Mouse (Mus musculus): ENCODE results near the gene Gcdh. TPM values are rescaled to one million over a fixed set of nuclear protein-coding genes. Genes with fewer than 3 reads are reported as not detected.

Gene Gcdh
- polyA plus RNA-seq, 1 experiment from 2014 or later = 37.8 TPM

DNA sequence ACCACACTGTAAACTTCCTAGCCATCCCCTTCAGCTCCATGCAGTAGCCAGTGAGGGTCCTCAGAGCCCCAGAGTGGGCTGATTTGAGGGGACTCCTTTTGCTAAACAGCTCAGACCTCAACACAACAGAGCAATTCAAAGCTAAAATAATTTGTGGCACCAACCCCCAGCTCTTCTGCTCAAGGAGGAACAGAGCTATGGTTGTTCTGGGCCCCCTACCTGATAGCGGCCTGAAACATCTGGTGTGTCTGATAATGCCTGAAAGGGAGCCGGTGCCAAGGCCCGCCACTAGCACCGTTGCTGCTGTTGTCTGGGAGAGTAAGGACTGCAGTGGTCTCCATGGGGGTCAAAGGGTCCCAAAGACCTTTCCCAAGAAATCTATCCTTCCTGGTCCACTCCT, 7.3 kb upstream of the Gcdh start:
- Histone ChIP-seq H3K4me3 (ENCODE audit: low read depth, low read length) (no peak overlapping the region), H3K36me3 (ENCODE audit: control insufficient read depth, insufficient read depth, low read length) (no peaks in the 10 kb centered on the region), H3K4me2 (ENCODE audit: low read depth, low read length, severe bottlenecking) (no peak overlapping the region), H3K9me3 (ENCODE audit: control insufficient read depth, low read length) (no peaks in the 10 kb centered on the region), H3K27me3 (ENCODE audit: control insufficient read depth, insufficient read depth, low read length) (peaks cover 2% of the 10 kb centered on the region; the same call in 1 of the 2 replicates), H3K9ac (ENCODE audit: low read length) (no peak overlapping the region), H3K27ac (ENCODE audit: low read depth, low read length) (no peak overlapping the region), H3K4me1 (replicated peaks; ENCODE audit: control insufficient read depth, insufficient read depth, low read length) (peaks cover 2% of the 10 kb centered on the region; the same call in 1 of the 2 replicates)
- no peak for DNase-seq (ENCODE audit: low spot score)
- ATAC-seq (replicated peaks; ENCODE audit: low FRiP score) = no peak
- WGBS = 78% methylated on average over 4 of the region's 4 CpGs

DNA sequence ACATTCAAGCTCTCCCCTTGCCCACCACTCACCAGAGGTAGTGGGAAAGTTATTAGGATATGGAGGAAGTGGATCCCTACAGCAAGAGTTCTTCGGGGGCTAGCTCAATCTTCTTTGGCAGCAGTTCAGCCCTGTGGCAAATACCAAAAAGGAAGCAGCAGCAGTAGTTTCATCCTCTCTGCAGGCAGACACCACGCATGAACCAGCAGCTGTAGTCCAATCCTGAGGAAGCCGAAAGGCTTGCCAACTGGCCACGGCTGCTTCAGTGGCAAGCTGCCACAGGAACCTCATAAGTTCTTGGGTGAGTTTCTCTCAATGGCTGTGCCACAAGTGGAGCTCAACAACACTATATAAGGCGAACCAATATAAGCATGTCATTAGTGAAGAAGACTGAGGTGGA, 2.2 kb upstream of the Gcdh start:
- no peak for DNase-seq (ENCODE audit: low spot score)
- 91% methylated on average over 5 of the region's 5 CpGs for WGBS
- H3K9ac ChIP-seq (ENCODE audit: low read length) = no peak overlapping the region
- no peak overlapping the region for H3K4me2 ChIP-seq (ENCODE audit: low read depth, low read length, severe bottlenecking)
- H3K36me3 ChIP-seq (ENCODE audit: control insufficient read depth, insufficient read depth, low read length) = no peaks in the 10 kb centered on the region
- peaks cover 5% of the 10 kb centered on the region; the same call in 1 of the 2 replicates for H3K4me1 ChIP-seq (replicated peaks; ENCODE audit: control insufficient read depth, insufficient read depth, low read length)
- no peaks in the 10 kb centered on the region for H3K9me3 ChIP-seq (ENCODE audit: control insufficient read depth, low read length)
- ATAC-seq (replicated peaks; ENCODE audit: low FRiP score) = no peak
- H3K27me3 ChIP-seq (ENCODE audit: control insufficient read depth, insufficient read depth, low read length) = no peaks in the 10 kb centered on the region
- no peak overlapping the region for H3K4me3 ChIP-seq (ENCODE audit: low read depth, low read length)
- no peak overlapping the region for H3K27ac ChIP-seq (ENCODE audit: low read depth, low read length)

DNA sequence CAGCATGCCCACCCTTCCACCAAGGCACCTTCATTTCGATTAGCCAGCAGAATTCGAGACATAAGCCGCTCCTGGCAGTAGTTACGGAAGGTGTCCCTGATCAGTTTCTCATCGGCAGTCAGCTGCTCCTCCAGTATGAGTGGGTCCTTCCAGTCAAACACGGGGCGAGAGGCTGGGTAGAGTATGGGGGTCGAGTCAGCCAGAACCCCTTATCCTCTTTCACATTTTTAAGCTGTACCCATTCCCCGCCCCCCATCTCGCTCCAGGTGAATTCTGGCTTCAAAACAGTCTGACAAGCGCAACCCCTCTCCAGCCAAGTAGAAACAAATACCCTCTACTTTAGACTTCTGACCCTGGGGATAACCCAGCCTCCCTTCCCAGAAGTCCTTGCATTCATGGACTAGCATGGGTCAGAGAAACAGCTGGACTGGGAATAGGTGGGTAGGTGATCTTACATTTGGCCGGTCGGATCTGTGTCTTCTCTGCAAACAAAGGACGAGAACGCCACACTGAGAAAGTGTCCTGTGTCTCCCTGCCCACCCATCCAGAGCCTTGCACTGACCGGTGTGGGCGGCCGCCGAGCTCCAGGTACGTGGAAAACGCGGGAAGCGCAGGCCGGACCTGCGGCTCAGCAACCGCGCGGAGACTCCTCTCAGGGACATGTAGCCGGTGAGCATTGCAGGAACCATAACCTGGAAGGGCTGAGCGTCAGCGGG, 570 bp downstream of the Gcdh start:
- H3K4me1 ChIP-seq (replicated peaks; ENCODE audit: control insufficient read depth, insufficient read depth, low read length) = peaks cover 5% of the 10 kb centered on the region; the same call in 1 of the 2 replicates
- DNase-seq (ENCODE audit: low spot score) (peak; percentile 64), ATAC-seq (replicated peaks; ENCODE audit: low FRiP score) (peak; percentile 51; the same call in 1 of the 2 replicates)
- peak overlapping the region; percentile 91 for H3K4me2 ChIP-seq (ENCODE audit: low read depth, low read length, severe bottlenecking)
- H3K9me3 ChIP-seq (ENCODE audit: control insufficient read depth, low read length) = no peaks in the 10 kb centered on the region
- no peaks in the 10 kb centered on the region; the same call in 1 of the 2 replicates for H3K36me3 ChIP-seq (ENCODE audit: control insufficient read depth, insufficient read depth, low read length)
- WGBS = 15% methylated on average over 31 of the region's 31 CpGs
- H3K9ac ChIP-seq (ENCODE audit: low read length) = peak overlapping the region; percentile 72
- H3K4me3 ChIP-seq (ENCODE audit: low read depth, low read length) = peak overlapping the region; percentile 62
- H3K27ac ChIP-seq (ENCODE audit: low read depth, low read length) = no peak overlapping the region
- H3K27me3 ChIP-seq (ENCODE audit: control insufficient read depth, insufficient read depth, low read length) = no peaks in the 10 kb centered on the region

DNA sequence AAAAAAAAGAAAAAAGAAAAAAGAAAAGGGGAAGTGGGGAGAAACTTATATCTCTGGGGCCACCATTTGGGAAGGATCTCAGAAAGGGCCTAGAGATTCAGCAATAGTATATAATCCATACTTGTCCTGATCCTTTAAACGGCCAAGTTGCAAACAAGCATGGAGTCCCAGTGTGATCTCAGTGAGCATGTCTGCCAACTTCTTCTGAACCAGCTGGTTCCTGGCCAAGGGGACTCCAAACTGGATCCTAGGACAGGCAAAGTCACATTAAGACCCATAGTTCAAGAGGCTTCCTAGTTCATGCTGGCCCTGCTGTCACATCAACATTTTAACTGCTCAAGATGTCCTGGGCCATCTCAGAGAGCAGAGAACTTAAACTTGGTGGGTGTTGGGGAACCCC, 4.6 kb downstream of the Gcdh start:
- no peak for ATAC-seq (replicated peaks; ENCODE audit: low FRiP score)
- DNase-seq (ENCODE audit: low spot score) = no peak

DNA sequence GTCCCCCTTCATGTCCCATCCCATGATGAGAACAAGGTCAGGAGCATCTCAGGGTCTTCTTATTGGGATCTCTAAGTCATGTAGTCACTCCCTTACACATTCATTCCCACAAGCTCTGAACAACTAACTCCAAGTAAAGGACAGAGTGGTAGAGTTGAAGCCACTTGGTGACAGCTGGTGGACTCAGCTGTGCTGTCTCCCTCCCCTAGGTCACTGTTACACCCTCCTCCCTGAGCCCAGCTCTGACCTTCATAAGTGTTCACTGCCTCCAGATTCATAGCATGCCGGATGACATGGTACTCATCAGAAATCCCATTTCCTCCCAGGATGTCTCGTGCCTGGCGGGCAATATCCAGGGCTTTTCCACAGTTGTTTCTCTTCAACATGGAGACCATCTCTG, 5.4 kb downstream of the Gcdh start:
- H3K27ac ChIP-seq (ENCODE audit: low read depth, low read length) = no peak overlapping the region
- ATAC-seq (replicated peaks; ENCODE audit: low FRiP score) (no peak), DNase-seq (ENCODE audit: low spot score) (no peak)
- no peaks in the 10 kb centered on the region for H3K27me3 ChIP-seq (ENCODE audit: control insufficient read depth, insufficient read depth, low read length)
- no peak overlapping the region for H3K9ac ChIP-seq (ENCODE audit: low read length)
- no peak overlapping the region for H3K4me3 ChIP-seq (ENCODE audit: low read depth, low read length)
- no peaks in the 10 kb centered on the region for H3K9me3 ChIP-seq (ENCODE audit: control insufficient read depth, low read length)
- peaks cover 5% of the 10 kb centered on the region; the same call in 1 of the 2 replicates for H3K4me1 ChIP-seq (replicated peaks; ENCODE audit: control insufficient read depth, insufficient read depth, low read length)
- no peak overlapping the region for H3K4me2 ChIP-seq (ENCODE audit: low read depth, low read length, severe bottlenecking)
- H3K36me3 ChIP-seq (ENCODE audit: control insufficient read depth, insufficient read depth, low read length) = no peaks in the 10 kb centered on the region; the same call in 1 of the 2 replicates
- 96% methylated on average over 3 of the region's 3 CpGs for WGBS

More for the DNA sequence above, 4.6 kb downstream of the Gcdh start:
- Histone ChIP-seq H3K36me3 (ENCODE audit: control insufficient read depth, insufficient read depth, low read length) (no peaks in the 10 kb centered on the region; the same call in 1 of the 2 replicates), H3K27me3 (ENCODE audit: control insufficient read depth, insufficient read depth, low read length) (no peaks in the 10 kb centered on the region), H3K27ac (ENCODE audit: low read depth, low read length) (no peak overlapping the region), H3K4me1 (replicated peaks; ENCODE audit: control insufficient read depth, insufficient read depth, low read length) (peaks cover 5% of the 10 kb centered on the region; the same call in 1 of the 2 replicates), H3K4me3 (ENCODE audit: low read depth, low read length) (no peak overlapping the region), H3K9ac (ENCODE audit: low read length) (no peak overlapping the region), H3K4me2 (ENCODE audit: low read depth, low read length, severe bottlenecking) (no peak overlapping the region), H3K9me3 (ENCODE audit: control insufficient read depth, low read length) (no peaks in the 10 kb centered on the region)
- WGBS = 97% methylated on average over 1 of the region's 1 CpGs

DNA sequence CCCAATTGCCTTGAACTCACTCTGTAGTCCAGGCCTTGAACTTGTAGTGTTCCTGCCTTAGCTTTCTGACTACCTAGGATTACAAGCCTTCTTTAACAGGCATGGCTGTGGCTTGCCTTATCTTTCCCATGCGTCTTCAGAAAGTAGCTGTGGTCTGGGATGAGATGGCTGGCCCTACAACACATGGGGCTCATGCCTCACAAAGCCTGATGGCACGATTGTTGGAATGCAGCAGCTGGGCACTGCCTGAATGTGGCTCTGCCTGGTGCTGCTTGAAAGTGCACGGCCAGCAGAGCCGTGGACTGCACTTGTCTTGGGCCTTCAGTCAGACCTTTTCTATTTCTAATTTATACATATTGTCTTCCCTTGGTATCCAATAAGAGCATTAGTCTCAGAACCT, 9.0 kb downstream of the Gcdh start:
- Histone ChIP-seq H3K27ac (ENCODE audit: low read depth, low read length) (no peak overlapping the region), H3K4me2 (ENCODE audit: low read depth, low read length, severe bottlenecking) (no peak overlapping the region), H3K4me1 (replicated peaks; ENCODE audit: control insufficient read depth, insufficient read depth, low read length) (no peaks in the 10 kb centered on the region), H3K27me3 (ENCODE audit: control insufficient read depth, insufficient read depth, low read length) (no peaks in the 10 kb centered on the region), H3K4me3 (ENCODE audit: low read depth, low read length) (no peak overlapping the region), H3K36me3 (ENCODE audit: control insufficient read depth, insufficient read depth, low read length) (no peaks in the 10 kb centered on the region; the same call in 1 of the 2 replicates), H3K9me3 (ENCODE audit: control insufficient read depth, low read length) (no peaks in the 10 kb centered on the region), H3K9ac (ENCODE audit: low read length) (no peak overlapping the region)
- WGBS = 88% methylated on average over 4 of the region's 4 CpGs
- DNase-seq (ENCODE audit: low spot score) = no peak
- ATAC-seq (replicated peaks; ENCODE audit: low FRiP score) = no peak

DNA sequence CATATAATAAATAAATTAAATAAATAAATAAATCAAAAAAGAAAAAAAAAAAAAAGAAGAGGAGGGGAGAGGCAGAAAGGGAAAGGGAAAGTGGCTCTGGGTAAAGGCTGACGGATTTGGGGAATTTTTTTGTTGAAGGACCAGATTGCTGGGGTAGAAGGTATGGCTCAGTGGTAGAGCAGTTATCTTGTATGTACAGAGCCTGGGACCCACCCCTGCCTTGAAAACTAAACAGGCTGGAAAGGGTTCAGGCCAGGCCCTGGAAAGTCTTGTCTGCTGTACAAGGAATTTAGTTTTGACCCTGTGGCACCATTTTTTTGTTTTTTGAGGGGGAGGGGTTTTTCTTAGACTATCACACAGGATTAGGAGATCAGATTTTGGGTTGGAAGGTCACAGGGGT, 14.8 kb downstream of the Gcdh start:
- Histone ChIP-seq H3K4me3 (ENCODE audit: low read depth, low read length) (no peak overlapping the region), H3K4me1 (replicated peaks; ENCODE audit: control insufficient read depth, insufficient read depth, low read length) (no peaks in the 10 kb centered on the region), H3K27me3 (ENCODE audit: control insufficient read depth, insufficient read depth, low read length) (no peaks in the 10 kb centered on the region), H3K9ac (ENCODE audit: low read length) (no peak overlapping the region), H3K36me3 (ENCODE audit: control insufficient read depth, insufficient read depth, low read length) (no peaks in the 10 kb centered on the region), H3K9me3 (ENCODE audit: control insufficient read depth, low read length) (no peaks in the 10 kb centered on the region), H3K4me2 (ENCODE audit: low read depth, low read length, severe bottlenecking) (no peak overlapping the region), H3K27ac (ENCODE audit: low read depth, low read length) (no peak overlapping the region)
- ATAC-seq (replicated peaks; ENCODE audit: low FRiP score) = no peak
- DNase-seq (ENCODE audit: low spot score) = no peak
- WGBS = 85% methylated on average over 1 of the region's 1 CpGs

DNA sequence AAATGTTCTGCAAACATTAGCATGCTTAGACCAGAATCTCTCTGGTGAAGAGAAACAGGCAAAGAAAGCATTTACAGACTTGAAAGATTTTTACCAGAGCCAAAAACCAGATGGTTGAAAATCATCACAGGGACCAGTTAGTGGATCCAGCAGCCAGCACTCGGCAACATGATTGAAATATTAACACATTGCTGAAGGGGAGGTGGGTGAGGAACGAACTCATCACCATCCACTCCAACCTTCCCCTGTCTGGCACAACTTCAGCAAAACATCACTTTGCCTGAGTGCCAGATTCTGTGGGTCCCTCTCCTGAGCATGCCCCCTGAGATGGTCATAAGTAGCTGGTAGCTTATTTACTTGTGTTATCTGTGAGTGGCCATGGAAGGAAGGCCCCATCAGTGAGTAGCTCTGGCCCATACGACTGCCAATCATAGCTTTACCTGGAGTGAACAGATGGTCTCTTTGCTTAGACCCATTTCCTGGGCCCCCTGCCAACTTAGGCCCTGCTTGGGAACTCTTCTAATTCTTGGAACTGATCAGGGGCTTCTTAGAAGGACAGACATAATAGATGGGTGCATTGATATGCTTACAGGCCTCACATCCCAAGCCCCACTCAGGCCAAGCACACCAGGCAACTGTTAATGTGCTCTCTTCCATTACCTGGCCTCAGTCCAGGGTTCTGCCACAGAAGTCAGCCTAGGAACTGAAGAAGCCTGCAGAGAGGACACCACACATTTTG, 16.3 kb downstream of the Gcdh start:
- no peak overlapping the region for H3K4me3 ChIP-seq (ENCODE audit: low read depth, low read length)
- ATAC-seq (replicated peaks; ENCODE audit: low FRiP score) = no peak
- 90% methylated on average over 3 of the region's 3 CpGs for WGBS
- H3K9ac ChIP-seq (ENCODE audit: low read length) = no peak overlapping the region
- H3K4me2 ChIP-seq (ENCODE audit: low read depth, low read length, severe bottlenecking) = no peak overlapping the region
- H3K4me1 ChIP-seq (replicated peaks; ENCODE audit: control insufficient read depth, insufficient read depth, low read length) = peaks cover 6% of the 10 kb centered on the region
- no peaks in the 10 kb centered on the region for H3K36me3 ChIP-seq (ENCODE audit: control insufficient read depth, insufficient read depth, low read length)
- DNase-seq (ENCODE audit: low spot score) = no peak
- no peak overlapping the region for H3K27ac ChIP-seq (ENCODE audit: low read depth, low read length)
- H3K9me3 ChIP-seq (ENCODE audit: control insufficient read depth, low read length) = no peaks in the 10 kb centered on the region
- H3K27me3 ChIP-seq (ENCODE audit: control insufficient read depth, insufficient read depth, low read length) = no peaks in the 10 kb centered on the region
